Mouse (Mus musculus) heart, adult 2 months (tissue): ENCODE measurements around the gene Rpl3.

Experiments used
- CTCF ChIP-seq: fragments of 200-600 bp; IDR thresholded peaks from 2 replicates; pipeline ENCODE4 v1.8.1; 2022; ENCODE audit warnings: antibody characterized with exemption, mild to moderate bottlenecking, moderate library complexity
- EP300 ChIP-seq: fragments of 200-500 bp; IDR thresholded peaks from 2 replicates; pipeline ENCODE4 v1.6.1; 2011; ENCODE audit warnings: low read depth, low read length, control low read depth; ENCODE audit not compliant: insufficient read depth
- POLR2A ChIP-seq: fragments of 200-500 bp; IDR thresholded peaks from 2 replicates; pipeline ENCODE4 v1.6.1; 2011; ENCODE audit warnings: mild to moderate bottlenecking, low read depth, low read length, control low read depth; ENCODE audit not compliant: insufficient read depth

DNA sequence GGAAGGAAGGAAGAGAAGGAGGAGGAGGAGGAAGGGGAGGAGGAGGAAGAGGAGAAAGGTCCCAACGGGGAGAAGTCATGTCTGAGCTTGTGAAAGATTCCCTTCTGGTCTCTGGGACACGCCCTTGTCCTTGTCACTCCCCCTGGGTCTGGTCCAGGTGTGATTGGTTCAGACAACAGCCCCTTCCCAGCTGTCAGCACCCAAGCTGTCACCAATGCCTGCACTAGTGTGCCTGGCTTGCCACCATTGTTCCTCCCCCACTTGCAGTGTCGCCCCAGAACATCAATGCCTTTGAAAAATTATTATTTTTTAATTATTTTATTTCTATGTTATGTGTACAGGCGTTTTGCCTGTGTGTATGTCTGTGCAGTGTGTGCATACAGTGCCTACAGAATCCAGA lies 22.5 kb downstream of the Rpl3 start:
- TF ChIP-seq POLR2A (no peak), CTCF (no peak), EP300 (no peak)
